Mouse (Mus musculus) layer of hippocampus, postnatal 14 days (tissue): ENCODE measurements around the gene Arrdc4. TPM values are rescaled to one million over a fixed set of nuclear protein-coding genes. Genes with fewer than 3 reads are reported as not detected.
A peak's percentile ranks its signal among the peaks of the same experiment; 100 is the strongest.

Source experiments
- DNase-seq, 2 experiments: peaks; one replicate each; pipeline ENCODE4 v3.0.0; 2021 to 2022; ENCODE audit warnings: low spot score in 2 of 2, mixed read lengths in 1 of 2
- total RNA-seq, 2 experiments: library from RNA; stranded (reverse); gene quantifications; 2 replicates each; pipeline ENCODE4 v1.2.3; 2021

The Arrdc4 gene
- total RNA-seq, 2 experiments from 2014 or later: 23.5 to 28.8 TPM

GRCm38 (mm10) chr7:68712928-68713327 lies 36.1 kb downstream of the Arrdc4 start:
- DNase-seq: no peak

- peak; percentile 55 to 91 for DNase-seq
These were observed 36.6 kb downstream of the Arrdc4 start for GRCm38 (mm10) chr7:68712425-68712824.

- DNase-seq: no peak
These were observed 39.8 kb downstream of the Arrdc4 start for GRCm38 (mm10) chr7:68709319-68709573.

GRCm38 (mm10) chr7:68708563-68709318 lies 40.3 kb downstream of the Arrdc4 start:
- no peak for DNase-seq

GRCm38 (mm10) chr7:68705162-68705561 lies 43.9 kb downstream of the Arrdc4 start:
- no peak for DNase-seq

GRCm38 (mm10) chr7:68697313-68697712 lies 51.7 kb downstream of the Arrdc4 start:
- no peak for DNase-seq

- peak in 1 of 2 experiments; percentile 5 for DNase-seq
These were observed 52.1 kb downstream of the Arrdc4 start for GRCm38 (mm10) chr7:68696908-68697307.

- DNase-seq: no peak
These were observed 52.6 kb downstream of the Arrdc4 start for GRCm38 (mm10) chr7:68696446-68696845.

- DNase-seq: no peak
These were observed 56.3 kb downstream of the Arrdc4 start for GRCm38 (mm10) chr7:68692731-68693130.

- DNase-seq: no peak
These were observed 57.6 kb downstream of the Arrdc4 start for GRCm38 (mm10) chr7:68691454-68691853.

- DNase-seq: no peak
These were observed 61.9 kb downstream of the Arrdc4 start for GRCm38 (mm10) chr7:68687140-68687611.
